21 mouse cellular contexts compared by ENCODE assay signal in genomic region chr7:136780708-136781107, GRCm38 (mm10).
DNase-seq lines count a peak whose midpoint lies in the region; ATAC-seq lines count a peak whose summit lies in the region.
"Had no signal": no experiment of that assay in that cellular context is flagged by ENCODE, and none has a peak within 500 bp of the region (broad histone marks: within the 10 kb centered on the region; RNA-seq: fewer than 3 reads in every experiment).

No protein-coding gene starts in this region.

- DNase-seq in heart, adult 11 months = peak; percentile 81
- DNase-seq in heart, postnatal 36 days = no peak
- no peak for DNase-seq in frontal cortex, postnatal 10 days (ENCODE audit: low spot score in 2 of 2)
- no peak for DNase-seq in gastrocnemius, adult 8-10 months (ENCODE audit: low spot score in 2 of 2)
- DNase-seq: adrenal gland, adult 2 months; adrenal gland, postnatal 10 days; adrenal gland, postnatal 25 days; cerebellum, adult 11 months; cerebellum, adult 18-20 months; cerebellum, adult 8-10 months; cerebellum, adult 9-11 months; cerebellum, postnatal 36 days; embryo, embryonic 11 days had no signal

- no peaks in the 10 kb centered on the region for H3K36me3 ChIP-seq in embryonic facial prominence, embryonic 12.5 days
- no peaks in the 10 kb centered on the region for H3K36me3 ChIP-seq in embryonic facial prominence, embryonic 13.5 days
- H3K36me3 ChIP-seq in embryonic facial prominence, embryonic 15.5 days = no peaks in the 10 kb centered on the region
- no peaks in the 10 kb centered on the region for H3K36me3 ChIP-seq in forebrain, embryonic 12.5 days (replicated peaks)
- H3K36me3 ChIP-seq: forebrain, embryonic 10.5 days had no signal

- intact Hi-C loops in heart, postnatal 36 days (cut with DNase I) = no loop called here

- H3K27me3 ChIP-seq in embryonic facial prominence, embryonic 12.5 days = 0 out of 2 replicates have a peak, but pooled peaks cover 3% of the 10 kb centered on the region
- H3K27me3 ChIP-seq in embryonic facial prominence, embryonic 13.5 days = 0 out of 2 replicates have a peak, but pooled peaks cover 6% of the 10 kb centered on the region
- no peaks in the 10 kb centered on the region for H3K27me3 ChIP-seq in embryonic facial prominence, embryonic 15.5 days
- peaks cover 28% of the 10 kb centered on the region for H3K27me3 ChIP-seq in forebrain, embryonic 12.5 days

- no peaks in the 10 kb centered on the region for H3K9me3 ChIP-seq in embryonic facial prominence, embryonic 12.5 days
- H3K9me3 ChIP-seq in embryonic facial prominence, embryonic 13.5 days = no peaks in the 10 kb centered on the region
- no peaks in the 10 kb centered on the region for H3K9me3 ChIP-seq in embryonic facial prominence, embryonic 15.5 days (replicated peaks)
- H3K9me3 ChIP-seq in forebrain, embryonic 12.5 days = no peaks in the 10 kb centered on the region
- H3K9me3 ChIP-seq: forebrain, embryonic 10.5 days; forebrain, embryonic 13.5 days had no signal

- no peak overlapping the region for H3K4me2 ChIP-seq in embryonic facial prominence, embryonic 12.5 days (replicated peaks)
- H3K4me2 ChIP-seq in embryonic facial prominence, embryonic 13.5 days = peak overlapping the region; percentile 22
- peak overlapping the region; percentile 21; the same call in 1 of the 2 replicates for H3K4me2 ChIP-seq in embryonic facial prominence, embryonic 15.5 days (replicated peaks)
- no peak overlapping the region for H3K4me2 ChIP-seq in forebrain, embryonic 12.5 days
- H3K4me2 ChIP-seq: forebrain, embryonic 13.5 days had no signal

- no peak overlapping the region for H3K9ac ChIP-seq in embryonic facial prominence, embryonic 12.5 days
- no peak overlapping the region for H3K9ac ChIP-seq in embryonic facial prominence, embryonic 13.5 days
- H3K9ac ChIP-seq in embryonic facial prominence, embryonic 15.5 days = no peak overlapping the region
- H3K9ac ChIP-seq in forebrain, embryonic 12.5 days = no peak overlapping the region
- H3K9ac ChIP-seq: forebrain, embryonic 13.5 days had no signal

- 65% methylated on average over 11 of the region's 11 CpGs for WGBS in embryonic facial prominence, embryonic 12.5 days
- WGBS in embryonic facial prominence, embryonic 13.5 days = 44% methylated on average over 11 of the region's 11 CpGs
- 42% methylated on average over 11 of the region's 11 CpGs for WGBS in embryonic facial prominence, embryonic 15.5 days
- 90% methylated on average over 11 of the region's 11 CpGs for WGBS in forebrain, embryonic 12.5 days

- 0 out of 2 replicates have a peak overlapping the region, but pooled peaks have one; percentile 11 for H3K27ac ChIP-seq in embryonic facial prominence, embryonic 12.5 days
- no peak overlapping the region; the same call in 1 of the 2 replicates for H3K27ac ChIP-seq in embryonic facial prominence, embryonic 13.5 days
- no peak overlapping the region for H3K27ac ChIP-seq in embryonic facial prominence, embryonic 15.5 days (replicated peaks)
- no peak overlapping the region for H3K27ac ChIP-seq in forebrain, embryonic 12.5 days
- H3K27ac ChIP-seq: forebrain, embryonic 10.5 days; forebrain, embryonic 13.5 days had no signal

- peaks cover 4% of the 10 kb centered on the region; the same call in 1 of the 2 replicates for H3K4me1 ChIP-seq in embryonic facial prominence, embryonic 12.5 days
- H3K4me1 ChIP-seq in embryonic facial prominence, embryonic 13.5 days = peaks cover 14% of the 10 kb centered on the region
- no peaks in the 10 kb centered on the region for H3K4me1 ChIP-seq in embryonic facial prominence, embryonic 15.5 days
- H3K4me1 ChIP-seq in forebrain, embryonic 12.5 days = peaks cover 3% of the 10 kb centered on the region; the same call in 1 of the 2 replicates

- no peak overlapping the region for H3K4me3 ChIP-seq in embryonic facial prominence, embryonic 12.5 days
- no peak overlapping the region for H3K4me3 ChIP-seq in embryonic facial prominence, embryonic 13.5 days
- no peak overlapping the region for H3K4me3 ChIP-seq in embryonic facial prominence, embryonic 15.5 days (replicated peaks)
- H3K4me3 ChIP-seq in forebrain, embryonic 12.5 days (replicated peaks) = no peak overlapping the region
- H3K4me3 ChIP-seq: erythroblast, embryonic 14.5 days; forebrain, embryonic 10.5 days; forebrain, embryonic 13.5 days had no signal

- ATAC-seq in embryonic facial prominence, embryonic 12.5 days (ENCODE audit: insufficient number of reproducible peaks, insufficient read depth, low FRiP score, low TSS enrichment) = no peak
- no peak for ATAC-seq in embryonic facial prominence, embryonic 13.5 days (ENCODE audit: insufficient number of reproducible peaks, insufficient read depth, low FRiP score, low TSS enrichment, low read depth)
- 0 out of 2 replicates have a peak, but pooled peaks have one; percentile 47 for ATAC-seq in embryonic facial prominence, embryonic 15.5 days (ENCODE audit: insufficient number of reproducible peaks, low FRiP score, low TSS enrichment, low read depth)
- ATAC-seq in forebrain, embryonic 12.5 days (ENCODE audit: low FRiP score) = no peak
- ATAC-seq: forebrain, embryonic 13.5 days; forebrain, embryonic 16.5 days had no signal

Comparison
In these comparisons a context has a peak if more than half of its experiments do, and no peak if none do; other contexts are left out.
1. H3K4me2 ChIP-seq: peak in embryonic facial prominence, embryonic 13.5 days (single experiment) and embryonic facial prominence, embryonic 15.5 days (single experiment); none in embryonic facial prominence, embryonic 12.5 days (single experiment) and forebrain, embryonic 12.5 days (single experiment).